Mouse (Mus musculus) heart, embryonic 14.5 days (tissue): ENCODE measurements around the gene Spp1. TPM values are rescaled to one million over a fixed set of nuclear protein-coding genes. Genes with fewer than 3 reads are reported as not detected.

Experiments used
- ATAC-seq: fragments of 200-750 bp; cut with Nextera tagmentation; 2 replicates; pipeline ENCODE4 v1.8.0; 2017; ENCODE audit warnings: low read depth, moderate TSS enrichment; ENCODE audit not compliant: insufficient number of reproducible peaks, insufficient read depth, low FRiP score
- H3K27ac ChIP-seq, 2 experiments: fragments of 200-500 bp in 1 of 2; fragments of 300-500 bp in 1 of 2; sonication (generic) in 1 of 2; replicated peaks in 1 of 2; 2 replicates each; pipeline ENCODE4 v1.5.1; 2012 to 2014; ENCODE audit warnings: low read depth in 2 of 2, low read length in 2 of 2, control low read depth in 1 of 2, mild to moderate bottlenecking in 1 of 2, mixed read lengths in 1 of 2; ENCODE audit not compliant: control insufficient read depth in 1 of 2, insufficient read depth in 1 of 2
- H3K27me3 ChIP-seq: fragments of 300-500 bp; sonication (generic); 2 replicates; pipeline ENCODE4 v1.6.1; 2014; ENCODE audit warnings: mild to moderate bottlenecking, low read length, control low read depth; ENCODE audit not compliant: control insufficient read depth, insufficient read depth
- H3K36me3 ChIP-seq: fragments of 300-500 bp; sonication (generic); 2 replicates; pipeline ENCODE4 v1.6.1; 2014; ENCODE audit warnings: mild to moderate bottlenecking, control low read depth, low read length, mixed read lengths; ENCODE audit not compliant: control insufficient read depth, insufficient read depth
- H3K4me1 ChIP-seq, 2 experiments: fragments of 200-500 bp in 1 of 2; fragments of 300-500 bp in 1 of 2; sonication (generic) in 1 of 2; 2 replicates each; pipeline ENCODE4 v1.6.1; 2012 to 2014; ENCODE audit warnings: low read length in 2 of 2, control low read depth in 1 of 2, mixed read lengths in 1 of 2; ENCODE audit not compliant: control insufficient read depth in 2 of 2, insufficient read depth in 2 of 2
- H3K4me2 ChIP-seq: fragments of 300-500 bp; sonication (generic); 2 replicates; pipeline ENCODE4 v1.6.1; 2014; ENCODE audit warnings: mild to moderate bottlenecking, low read length
- H3K4me3 ChIP-seq, 2 experiments: fragments of 200-500 bp in 1 of 2; fragments of 300-500 bp in 1 of 2; sonication (generic) in 1 of 2; 2 replicates each; pipeline ENCODE4 v1.5.1; 2012 to 2014; ENCODE audit warnings: low read length in 2 of 2, mild to moderate bottlenecking in 2 of 2, control low read depth in 1 of 2, low read depth in 1 of 2, moderate library complexity in 1 of 2; ENCODE audit not compliant: control insufficient read depth in 1 of 2, insufficient read depth in 1 of 2
- H3K9ac ChIP-seq: fragments of 300-500 bp; sonication (generic); 2 replicates; pipeline ENCODE4 v1.6.1; 2014; ENCODE audit warnings: mild to moderate bottlenecking, low read length
- H3K9me3 ChIP-seq: fragments of 300-500 bp; sonication (generic); 2 replicates; pipeline ENCODE4 v1.6.1; 2016; ENCODE audit warnings: low read length, control low read depth; ENCODE audit not compliant: control insufficient read depth
- WGBS: fragments of 180-500 bp; shearing (Covaris S2); extraction: QIAGEN DNeasy Blood & Tissue Kit; methylation state at CpG from one replicate; pipeline ENCODE4 v1.1.7; 2014; 5-methylcytosine and 5-hydroxymethylcytosine counted together
- polyA plus RNA-seq: library from polyadenylated mRNA; unstranded; fragments of >200 nt; fragmentation: Nextera tagmentation; extraction: Ambion mirVana; gene quantifications from 2 replicates; pipeline ENCODE4 v1.2.1, GENCODE M21; 2014

Spp1 gene
- polyA plus RNA-seq, 1 experiment from 2014 or later: 12.8 TPM

- 13% methylated on average over 40 of the region's 46 CpGs for WGBS
- peak; percentile 86 for ATAC-seq
Observed at GRCm38 (mm10) chr5:104458832-104459705, 24.2 kb downstream of the Spp1 start, which contains the start of gene Pkd2. TSS of gene Pkd2 (plus strand) at chr5:104459450.

GRCm38 (mm10) chr5:104459706-104460455 lies 25.0 kb downstream of the Spp1 start:
- Histone ChIP-seq H3K27ac (peak overlapping the region; percentile 82 to 95), H3K4me3 (peak overlapping the region; percentile 92 to 93), H3K36me3 (peaks cover 7% of the 10 kb centered on the region), H3K4me1 (peaks cover 0 to 9% of the 10 kb centered on the region in 2 experiments; a peak in 2 of 4 replicates), H3K9me3 (0 out of 2 replicates have a peak, but pooled peaks cover 3% of the 10 kb centered on the region), H3K4me2 (peak overlapping the region; percentile 84), H3K27me3 (no peaks in the 10 kb centered on the region), H3K9ac (peak overlapping the region; percentile 97)
- WGBS: under 1% methylated on average over 61 of the region's 82 CpGs
- peak; percentile 64 for ATAC-seq

More at GRCm38 (mm10) chr5:104458832-104459705, 24.2 kb downstream of the Spp1 start, which contains the start of gene Pkd2:
- H3K36me3 ChIP-seq: peaks cover 7% of the 10 kb centered on the region; the same call in 1 of the 2 replicates
- H3K4me3 ChIP-seq: peak within 1 kb of the TSS; percentile 92 to 93
- H3K4me1 ChIP-seq: peaks cover 0 to 9% of the 10 kb centered on the region in 2 experiments; a peak in 2 of 4 replicates
- H3K27ac ChIP-seq: peak within 1 kb of the TSS; percentile 82 to 95
- peak within 1 kb of the TSS; percentile 84 for H3K4me2 ChIP-seq
- no peaks in the 10 kb centered on the region for H3K27me3 ChIP-seq
- 0 out of 2 replicates have a peak, but pooled peaks cover 3% of the 10 kb centered on the region for H3K9me3 ChIP-seq
- H3K9ac ChIP-seq: peak within 1 kb of the TSS; percentile 97

GRCm38 (mm10) chr5:104460456-104460838 lies 25.5 kb downstream of the Spp1 start:
- ATAC-seq: no peak
- Histone ChIP-seq H3K27me3 (no peaks in the 10 kb centered on the region), H3K27ac (peak overlapping the region; percentile 28 to 82; a peak in 2 of 4 replicates), H3K36me3 (peaks cover 12% of the 10 kb centered on the region), H3K4me1 (peaks cover 0 to 11% of the 10 kb centered on the region in 2 experiments; a peak in 2 of 4 replicates), H3K4me3 (peak overlapping the region; percentile 92 to 93), H3K9ac (peak overlapping the region; percentile 97), H3K9me3 (0 out of 2 replicates have a peak, but pooled peaks cover 3% of the 10 kb centered on the region), H3K4me2 (peak overlapping the region; percentile 84)
- 30% methylated on average over 3 of the region's 3 CpGs for WGBS

GRCm38 (mm10) chr5:104460856-104461255 lies 25.9 kb downstream of the Spp1 start:
- Histone ChIP-seq H3K36me3 (peaks cover 15% of the 10 kb centered on the region), H3K9ac (peak overlapping the region; percentile 56), H3K9me3 (0 out of 2 replicates have a peak, but pooled peaks cover 3% of the 10 kb centered on the region), H3K4me2 (peak overlapping the region; percentile 84), H3K4me1 (peaks cover 0 to 11% of the 10 kb centered on the region in 2 experiments; a peak in 2 of 4 replicates), H3K4me3 (peak overlapping the region; percentile 4 to 92; a peak in 3 of 4 replicates), H3K27ac (peak overlapping the region in 1 of 2 experiments; percentile 48; a peak in 1 of 4 replicates), H3K27me3 (no peaks in the 10 kb centered on the region)
- 36% methylated on average over 6 of the region's 7 CpGs for WGBS
- ATAC-seq: no peak

- H3K36me3 ChIP-seq: peaks cover 38% of the 10 kb centered on the region
- peaks cover 0 to 6% of the 10 kb centered on the region in 2 experiments; a peak in 2 of 4 replicates for H3K4me1 ChIP-seq
- no peak overlapping the region for H3K4me2 ChIP-seq
- no peak for ATAC-seq
- no peaks in the 10 kb centered on the region for H3K9me3 ChIP-seq
- H3K27ac ChIP-seq: peak overlapping the region in 1 of 2 experiments; percentile 53; a peak in 1 of 4 replicates
- 61% methylated on average over 8 of the region's 8 CpGs for WGBS
- H3K27me3 ChIP-seq: no peaks in the 10 kb centered on the region
- no peak overlapping the region for H3K9ac ChIP-seq
- no peak overlapping the region for H3K4me3 ChIP-seq
Observed at GRCm38 (mm10) chr5:104465279-104465678, 30.4 kb downstream of the Spp1 start.

GRCm38 (mm10) chr5:104465731-104466130 lies 30.8 kb downstream of the Spp1 start:
- peaks cover 41% of the 10 kb centered on the region for H3K36me3 ChIP-seq
- H3K4me2 ChIP-seq: no peak overlapping the region
- WGBS: 88% methylated on average over 12 of the region's 12 CpGs
- no peaks in the 10 kb centered on the region for H3K9me3 ChIP-seq
- peak overlapping the region in 1 of 2 experiments; percentile 53; a peak in 1 of 4 replicates for H3K27ac ChIP-seq
- ATAC-seq: no peak
- no peak overlapping the region for H3K9ac ChIP-seq
- no peaks in the 10 kb centered on the region for H3K27me3 ChIP-seq
- H3K4me3 ChIP-seq: no peak overlapping the region
- H3K4me1 ChIP-seq: peaks cover 0 to 2% of the 10 kb centered on the region in 2 experiments; a peak in 1 of 4 replicates

GRCm38 (mm10) chr5:104466816-104467215 lies 31.9 kb downstream of the Spp1 start:
- Histone ChIP-seq H3K4me2 (no peak overlapping the region), H3K4me1 (0 out of 4 replicates have a peak, but pooled peaks cover 0 to 2% of the 10 kb centered on the region in 2 experiments), H3K27me3 (no peaks in the 10 kb centered on the region), H3K9ac (no peak overlapping the region), H3K27ac (no peak overlapping the region), H3K9me3 (no peaks in the 10 kb centered on the region), H3K36me3 (peaks cover 52% of the 10 kb centered on the region), H3K4me3 (no peak overlapping the region)
- ATAC-seq: no peak
- WGBS: 93% methylated on average over 16 of the region's 16 CpGs
